9 mouse cellular contexts compared by ENCODE assay signal in the genomic region with DNA sequence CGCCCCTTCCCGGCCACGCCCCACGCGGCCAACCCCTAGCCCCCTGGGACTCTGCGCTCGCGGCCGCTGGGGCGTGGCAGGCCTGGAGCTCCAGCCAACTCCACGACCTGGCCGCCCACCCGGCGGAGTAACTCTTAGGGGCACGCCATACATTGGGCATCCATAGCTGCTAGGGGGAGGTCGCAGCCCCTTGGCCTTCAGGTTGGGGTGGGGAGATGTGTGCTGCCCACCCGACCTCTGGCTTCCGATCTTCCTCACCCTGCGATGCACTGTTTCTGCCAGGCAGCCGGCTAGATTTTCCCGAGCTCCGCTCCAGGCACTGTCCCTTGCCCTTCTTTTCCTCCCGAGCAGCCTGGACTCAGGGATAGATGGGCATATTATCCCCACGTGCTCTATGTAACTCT. TPM values are rescaled to one million over a fixed set of nuclear protein-coding genes. Genes with fewer than 3 reads are reported as not detected.
DNase-seq lines count a peak whose midpoint lies in the region; ATAC-seq lines count a peak whose summit lies in the region.
"Had no signal": no experiment of that assay in that cellular context is flagged by ENCODE, and none has a peak within 500 bp of the region (broad histone marks: within the 10 kb centered on the region; RNA-seq: fewer than 3 reads in every experiment).

No protein-coding gene starts in this region.

- H3K4me2 ChIP-seq in heart, embryonic 11.5 days, result peak overlapping the region; percentile 95
- H3K4me2 ChIP-seq in hindbrain, embryonic 14.5 days (replicated peaks), result peak overlapping the region; percentile 81
- peak overlapping the region; percentile 74 for H3K4me2 ChIP-seq in midbrain, embryonic 14.5 days (ENCODE audit: low read length)

- H3K27me3 ChIP-seq in heart, embryonic 11.5 days (ENCODE audit: control insufficient read depth, insufficient read depth, low read length), result peaks cover 35% of the 10 kb centered on the region
- H3K27me3 ChIP-seq in hindbrain, embryonic 14.5 days (ENCODE audit: control insufficient read depth, insufficient read depth, low read length), result peaks cover 45% of the 10 kb centered on the region
- peaks cover 28% of the 10 kb centered on the region; the same call in 1 of the 2 replicates for H3K27me3 ChIP-seq in midbrain, embryonic 14.5 days (ENCODE audit: control insufficient read depth, insufficient read depth, low read length)

- H3K4me1 ChIP-seq in heart, embryonic 11.5 days (ENCODE audit: control insufficient read depth, insufficient read depth, low read length), result peaks cover 44% of the 10 kb centered on the region
- peaks cover 37% of the 10 kb centered on the region for H3K4me1 ChIP-seq in hindbrain, embryonic 14.5 days (replicated peaks; ENCODE audit: control insufficient read depth, insufficient read depth, low read length)
- peaks cover 49% of the 10 kb centered on the region for H3K4me1 ChIP-seq in midbrain, embryonic 14.5 days (ENCODE audit: control insufficient read depth, insufficient read depth, low read length)

- H3K9ac ChIP-seq in heart, embryonic 11.5 days (ENCODE audit: low read depth, low read length), result peak overlapping the region; percentile 72
- peak overlapping the region; percentile 57 for H3K9ac ChIP-seq in hindbrain, embryonic 14.5 days
- H3K9ac ChIP-seq in midbrain, embryonic 14.5 days (replicated peaks; ENCODE audit: low read length), result peak overlapping the region; percentile 58; the same call in 1 of the 2 replicates

- no peaks in the 10 kb centered on the region for H3K36me3 ChIP-seq in heart, embryonic 11.5 days (ENCODE audit: control insufficient read depth, insufficient read depth, low read length)
- no peaks in the 10 kb centered on the region for H3K36me3 ChIP-seq in hindbrain, embryonic 14.5 days (replicated peaks; ENCODE audit: control insufficient read depth, insufficient read depth)
- no peaks in the 10 kb centered on the region for H3K36me3 ChIP-seq in midbrain, embryonic 14.5 days (ENCODE audit: control insufficient read depth, insufficient read depth, low read length)

- no peak overlapping the region for H3K27ac ChIP-seq in heart, embryonic 11.5 days (ENCODE audit: low read depth, low read length)
- no peak overlapping the region for H3K27ac ChIP-seq in hindbrain, embryonic 14.5 days
- H3K27ac ChIP-seq in midbrain, embryonic 14.5 days (replicated peaks; ENCODE audit: low read depth, low read length), result peak overlapping the region; percentile 61
- H3K27ac ChIP-seq: macrophage had no signal

- no peaks in the 10 kb centered on the region for H3K9me3 ChIP-seq in heart, embryonic 11.5 days (replicated peaks; ENCODE audit: control insufficient read depth, low read length)
- H3K9me3 ChIP-seq in hindbrain, embryonic 14.5 days (ENCODE audit: control insufficient read depth, low read length), result no peaks in the 10 kb centered on the region
- H3K9me3 ChIP-seq in midbrain, embryonic 14.5 days (ENCODE audit: control insufficient read depth, low read length), result no peaks in the 10 kb centered on the region

- 0 out of 2 replicates have a peak, but pooled peaks have one; percentile 6 for ATAC-seq in heart, embryonic 11.5 days (replicated peaks; ENCODE audit: insufficient number of reproducible peaks, low FRiP score, low TSS enrichment)
- ATAC-seq in hindbrain, embryonic 14.5 days (ENCODE audit: low FRiP score), result no peak
- peak; percentile 7; the same call in 1 of the 2 replicates for ATAC-seq in midbrain, embryonic 14.5 days (ENCODE audit: low FRiP score, low TSS enrichment)

- WGBS in heart, embryonic 11.5 days (ENCODE audit: insufficient replicate concordance), result 1% methylated on average over 24 of the region's 24 CpGs
- WGBS in hindbrain, embryonic 14.5 days, result 2% methylated on average over 23 of the region's 24 CpGs
- 2% methylated on average over 24 of the region's 24 CpGs for WGBS in midbrain, embryonic 14.5 days

- no peak for DNase-seq in heart, adult 18-20 months
- DNase-seq in R1 (ENCODE audit: low read depth, low spot score), result peak; percentile 51
- no peak for DNase-seq in hindbrain, embryonic 14.5 days (ENCODE audit: low spot score)
- DNase-seq in midbrain, embryonic 14.5 days, result peak; percentile 41
- DNase-seq in adrenal gland, postnatal 36 days, result no peak
- no peak for DNase-seq in right cerebral cortex, postnatal 10 days (ENCODE audit: low spot score in 2 of 2)
- no peak for DNase-seq in ovary, postnatal 10 days (ENCODE audit: low spot score)

- peak overlapping the region; percentile 51 for H3K4me3 ChIP-seq in heart, embryonic 11.5 days (ENCODE audit: low read depth, low read length)
- H3K4me3 ChIP-seq in hindbrain, embryonic 14.5 days (replicated peaks; ENCODE audit: low read length), result peak overlapping the region; percentile 39
- peak overlapping the region; percentile 36 for H3K4me3 ChIP-seq in midbrain, embryonic 14.5 days (replicated peaks; ENCODE audit: low read depth, low read length)

RNA-seq across cellular contexts. Expression of a gene that starts 25.8 kb away (rescaled TPM):
- 4.4 and 4.9 TPM in 2 replicates for polyA plus RNA-seq in heart, embryonic 11.5 days (2014; fragmentation: Nextera tagmentation; extraction: Ambion mirVana)
- total RNA-seq in heart, adult 18-20 months (2021), result 10 to 100 TPM; 10.3 to 11.9 TPM
- polyA plus RNA-seq in hindbrain, embryonic 14.5 days (2014; fragmentation: Nextera tagmentation; extraction: Ambion mirVana), result 46.5 and 47.2 TPM in 2 replicates
- polyA plus RNA-seq in midbrain, embryonic 14.5 days (2014; fragmentation: Nextera tagmentation; extraction: Ambion mirVana), result 20.9 and 21.3 TPM in 2 replicates
- total RNA-seq in adrenal gland, postnatal 36 days (2021), result 1 to 10 TPM; 2.4 to 3.8 TPM
- polyA plus RNA-seq: macrophage had no signal

RNA-seq across cellular contexts. Expression of a gene that starts 37.5 kb away (rescaled TPM):
- polyA plus RNA-seq in heart, embryonic 11.5 days (2014; fragmentation: Nextera tagmentation; extraction: Ambion mirVana), result 41.5 and 42.3 TPM in 2 replicates
- total RNA-seq in heart, adult 18-20 months (2021), result 10 to 100 TPM; 19.5 to 19.6 TPM
- polyA plus RNA-seq in hindbrain, embryonic 14.5 days (2014; fragmentation: Nextera tagmentation; extraction: Ambion mirVana), result 27.5 and 28.8 TPM in 2 replicates
- polyA plus RNA-seq in midbrain, embryonic 14.5 days (2014; fragmentation: Nextera tagmentation; extraction: Ambion mirVana), result 29.4 and 31.1 TPM in 2 replicates
- 10 to 100 TPM; 25.9 to 28.5 TPM for total RNA-seq in adrenal gland, postnatal 36 days (2021)

RNA-seq across cellular contexts. Expression of a gene that starts 37.8 kb away (rescaled TPM):
- polyA plus RNA-seq in heart, embryonic 11.5 days (2014; fragmentation: Nextera tagmentation; extraction: Ambion mirVana), result 171 and 186 TPM in 2 replicates
- 1 to 10 TPM; 1.5 to 2.5 TPM for total RNA-seq in heart, adult 18-20 months (2021)
- polyA plus RNA-seq in hindbrain, embryonic 14.5 days (2014; fragmentation: Nextera tagmentation; extraction: Ambion mirVana), result 32.3 and 41.0 TPM in 2 replicates
- polyA plus RNA-seq in midbrain, embryonic 14.5 days (2014; fragmentation: Nextera tagmentation; extraction: Ambion mirVana), result 25.5 and 45.9 TPM in 2 replicates
- 1 to 10 TPM; 7.6 to 8.4 TPM for total RNA-seq in adrenal gland, postnatal 36 days (2021)

RNA-seq across cellular contexts. Expression of a gene that starts 43.3 kb away (rescaled TPM):
- polyA plus RNA-seq in heart, embryonic 11.5 days (2014; fragmentation: Nextera tagmentation; extraction: Ambion mirVana), result 162 and 166 TPM in 2 replicates
- total RNA-seq in heart, adult 18-20 months (2021), result 10 to 100 TPM; 13.5 to 14.7 TPM
- polyA plus RNA-seq in hindbrain, embryonic 14.5 days (2014; fragmentation: Nextera tagmentation; extraction: Ambion mirVana), result 115 and 125 TPM in 2 replicates
- 112 and 134 TPM in 2 replicates for polyA plus RNA-seq in midbrain, embryonic 14.5 days (2014; fragmentation: Nextera tagmentation; extraction: Ambion mirVana)
- total RNA-seq in adrenal gland, postnatal 36 days (2021), result 10 to 100 TPM; 44.8 to 47.8 TPM

Comparison
In these comparisons a context has a peak if more than half of its experiments do, and no peak if none do; other contexts are left out.
1. DNase-seq: peak in R1 (single experiment) and midbrain, embryonic 14.5 days (single experiment); none in heart, adult 18-20 months (0 of 2), hindbrain, embryonic 14.5 days (single experiment), adrenal gland, postnatal 36 days (0 of 2), right cerebral cortex, postnatal 10 days (0 of 2) and ovary, postnatal 10 days (single experiment).
2. Peak in every context shown above with its lines, with median percentiles within 50 percentile points of each other: H3K4me2 ChIP-seq, H3K4me3 ChIP-seq and H3K9ac ChIP-seq.